Mouse (Mus musculus) kidney, adult 2 months (tissue): ENCODE results near the gene Mbnl2.

ENCODE experiments used
- CTCF ChIP-seq: fragments of 200-500 bp; conservative IDR thresholded peaks from 2 replicates; pipeline ENCODE4 v1.5.1; 2011; ENCODE audit warnings: low read depth, mild to moderate bottlenecking, control low read depth, low read length, moderate library complexity, mixed read lengths; ENCODE audit not compliant: insufficient read depth, insufficient read length
- POLR2A ChIP-seq: fragments of 200-500 bp; IDR thresholded peaks from one replicate; pipeline ENCODE4 v1.6.1; 2011; ENCODE audit warnings: low read depth, low read length, control low read depth

- TF ChIP-seq POLR2A, result no peak
- no peak for TF ChIP-seq CTCF
These were observed 153.0 kb downstream of the Mbnl2 start for GRCm38 (mm10) chr14:120428497-120428896.
